Mouse (Mus musculus) lung, embryonic 15.5 days (tissue): ENCODE measurements at regions not wholly inside any gene's neighbourhood (a gene's known extent, or its start where the extent isn't known, plus 50 kb on each side); places are given as distances from the start of the nearest gene placed in this dataset.
A peak's percentile ranks its signal among the peaks of the same experiment; 100 is the strongest.
"Not testable (repeated sequence)": the region's sequence is repeated elsewhere in the genome, so short reads cannot be mapped to it uniquely, and the experiment has no call there.

Experiments used
- ATAC-seq: fragments of 200-750 bp; cut with Nextera tagmentation; 2 replicates; pipeline ENCODE4 v1.8.0; 2017; ENCODE audit warnings: moderate number of reproducible peaks, borderline replicate concordance; ENCODE audit not compliant: low FRiP score, low TSS enrichment; ENCODE audit errors: extremely low read depth
- H3K27ac ChIP-seq: fragments of 300-500 bp; sonication (generic); 2 replicates; pipeline ENCODE4 v1.5.1; 2015; ENCODE audit warnings: moderate library complexity, mild to moderate bottlenecking, inconsistent platforms
- H3K27me3 ChIP-seq: fragments of 300-500 bp; sonication (generic); 2 replicates; pipeline ENCODE4 v1.6.1; 2015; ENCODE audit warnings: inconsistent platforms
- H3K36me3 ChIP-seq: fragments of 300-500 bp; sonication (generic); 2 replicates; pipeline ENCODE4 v1.6.1; 2015; ENCODE audit warnings: inconsistent platforms
- H3K4me1 ChIP-seq: fragments of 300-500 bp; sonication (generic); 2 replicates; pipeline ENCODE4 v1.6.1; 2015; ENCODE audit warnings: inconsistent platforms
- H3K4me2 ChIP-seq: fragments of 300-500 bp; sonication (generic); 2 replicates; pipeline ENCODE4 v1.6.1; 2015; ENCODE audit warnings: inconsistent platforms, mild to moderate bottlenecking, moderate library complexity
- H3K4me3 ChIP-seq: fragments of 300-500 bp; sonication (generic); 2 replicates; pipeline ENCODE4 v1.5.1; 2015; ENCODE audit warnings: mild to moderate bottlenecking, inconsistent platforms
- H3K9ac ChIP-seq: fragments of 300-500 bp; sonication (generic); 2 replicates; pipeline ENCODE4 v1.6.1; 2015; ENCODE audit warnings: inconsistent platforms
- H3K9me3 ChIP-seq: fragments of 300-500 bp; sonication (generic); 2 replicates; pipeline ENCODE4 v1.6.1; 2016; ENCODE audit warnings: inconsistent platforms
- WGBS: fragments of 180-500 bp; shearing (Covaris S2); methylation state at CpG from one replicate; pipeline ENCODE4 v1.1.7; 2015; 5-methylcytosine and 5-hydroxymethylcytosine counted together

DNA sequence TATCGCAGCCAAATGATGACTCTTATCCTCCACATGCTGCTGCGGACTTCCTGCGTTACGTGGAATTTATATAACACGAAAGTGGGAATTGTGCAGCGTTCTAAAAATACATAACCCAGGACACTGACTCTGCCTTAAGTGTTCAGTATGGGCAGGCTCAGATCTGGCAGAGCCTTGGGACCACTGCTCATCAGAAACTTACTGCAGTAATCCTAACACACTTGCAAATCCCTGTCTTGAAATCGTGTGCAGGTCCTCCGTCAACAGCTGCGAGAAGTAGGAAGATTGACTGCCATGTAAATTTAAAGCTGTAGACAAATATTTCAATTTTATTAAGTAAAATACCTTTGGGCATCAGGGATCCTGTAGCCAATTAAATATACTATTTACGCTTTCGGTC lies 692.0 kb downstream of the Rapgef2 start:
- WGBS, result 67% methylated on average over 11 of the region's 11 CpGs
- Histone ChIP-seq H3K27ac (no peak overlapping the region), H3K27me3 (no peaks in the 10 kb centered on the region), H3K9me3 (no peaks in the 10 kb centered on the region), H3K4me1 (no peaks in the 10 kb centered on the region), H3K9ac (no peak overlapping the region), H3K4me2 (no peak overlapping the region), H3K4me3 (no peak overlapping the region), H3K36me3 (no peaks in the 10 kb centered on the region)
- no peak for ATAC-seq

DNA sequence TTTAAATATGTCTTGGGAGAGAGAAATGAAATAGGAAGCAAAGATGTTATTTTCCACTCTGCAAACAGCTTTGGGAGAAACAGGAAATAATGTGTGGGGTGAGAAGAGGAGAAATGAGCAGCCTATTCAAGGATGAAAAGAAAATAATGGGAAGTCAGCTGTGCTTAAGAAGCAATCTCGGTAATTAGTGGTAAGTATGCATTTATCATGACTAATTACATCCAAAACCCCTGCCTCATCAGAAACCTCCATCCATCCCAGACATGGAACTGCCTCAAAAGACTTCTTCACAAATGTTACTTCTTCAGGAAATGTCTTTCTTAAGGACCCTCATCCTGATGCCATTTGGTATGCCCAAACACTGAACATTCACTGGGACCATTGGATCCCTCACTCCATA lies 699.7 kb downstream of the Rapgef2 start:
- H3K4me3 ChIP-seq, result no peak overlapping the region
- H3K9ac ChIP-seq, result no peak overlapping the region
- H3K27ac ChIP-seq, result no peak overlapping the region
- H3K4me1 ChIP-seq, result no peaks in the 10 kb centered on the region
- no peaks in the 10 kb centered on the region for H3K27me3 ChIP-seq
- no peaks in the 10 kb centered on the region for H3K9me3 ChIP-seq
- WGBS, result 45% methylated on average over 1 of the region's 1 CpGs
- no peaks in the 10 kb centered on the region for H3K36me3 ChIP-seq
- no peak for ATAC-seq
- no peak overlapping the region for H3K4me2 ChIP-seq

DNA sequence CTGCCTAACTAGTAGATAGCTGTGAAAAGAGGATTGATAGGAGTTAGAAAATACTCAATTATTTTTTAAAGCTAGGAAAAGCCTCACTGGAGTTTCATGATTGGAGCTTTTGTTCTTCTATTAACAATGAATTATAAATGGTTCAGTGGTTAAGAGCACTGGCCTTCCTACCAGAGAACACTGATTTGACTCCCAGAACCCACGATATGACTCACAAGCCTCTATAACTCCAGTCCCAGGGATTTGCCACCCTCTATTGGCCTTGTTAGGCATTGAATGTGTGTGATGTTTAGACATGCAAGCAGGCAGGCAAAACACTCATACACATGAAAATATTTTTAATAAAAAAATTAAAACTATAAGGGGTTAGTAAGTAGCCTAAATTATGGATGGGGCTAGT lies 704.4 kb downstream of the Rapgef2 start:
- Histone ChIP-seq H3K9me3 (no peaks in the 10 kb centered on the region), H3K27ac (no peak overlapping the region), H3K27me3 (no peaks in the 10 kb centered on the region), H3K9ac (no peak overlapping the region), H3K4me2 (no peak overlapping the region), H3K36me3 (no peaks in the 10 kb centered on the region), H3K4me3 (no peak overlapping the region), H3K4me1 (peaks cover 5% of the 10 kb centered on the region; the same call in 1 of the 2 replicates)
- peak; percentile 39; the same call in 1 of the 2 replicates for ATAC-seq
- 7% methylated on average over 1 of the region's 1 CpGs for WGBS

DNA sequence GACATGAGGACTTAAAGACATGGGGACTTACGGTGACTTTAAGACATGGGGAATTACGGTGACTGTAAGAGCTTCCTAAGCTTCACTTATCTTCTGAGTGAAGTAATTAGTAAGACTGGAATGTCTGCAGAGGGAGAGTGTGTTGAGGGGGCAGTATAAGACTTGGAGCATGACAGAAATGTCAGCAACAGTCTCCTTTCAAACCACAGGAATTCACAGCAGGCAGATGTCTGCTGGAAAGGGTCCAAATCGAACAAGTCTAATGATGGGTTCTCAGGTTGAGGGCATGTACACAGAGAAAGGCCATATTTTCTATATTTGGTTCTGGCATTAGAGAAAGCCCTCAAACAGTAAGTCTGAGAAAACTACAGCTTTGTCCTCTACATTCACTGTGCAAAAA lies 705.2 kb downstream of the Rapgef2 start:
- H3K4me3 ChIP-seq, result no peak overlapping the region
- H3K27me3 ChIP-seq, result no peaks in the 10 kb centered on the region
- no peaks in the 10 kb centered on the region for H3K36me3 ChIP-seq
- no peaks in the 10 kb centered on the region for H3K9me3 ChIP-seq
- peaks cover 5% of the 10 kb centered on the region; the same call in 1 of the 2 replicates for H3K4me1 ChIP-seq
- ATAC-seq, result peak; percentile 88
- 24% methylated on average over 3 of the region's 3 CpGs for WGBS
- no peak overlapping the region for H3K9ac ChIP-seq
- H3K4me2 ChIP-seq, result no peak overlapping the region
- H3K27ac ChIP-seq, result peak overlapping the region; percentile 66

DNA sequence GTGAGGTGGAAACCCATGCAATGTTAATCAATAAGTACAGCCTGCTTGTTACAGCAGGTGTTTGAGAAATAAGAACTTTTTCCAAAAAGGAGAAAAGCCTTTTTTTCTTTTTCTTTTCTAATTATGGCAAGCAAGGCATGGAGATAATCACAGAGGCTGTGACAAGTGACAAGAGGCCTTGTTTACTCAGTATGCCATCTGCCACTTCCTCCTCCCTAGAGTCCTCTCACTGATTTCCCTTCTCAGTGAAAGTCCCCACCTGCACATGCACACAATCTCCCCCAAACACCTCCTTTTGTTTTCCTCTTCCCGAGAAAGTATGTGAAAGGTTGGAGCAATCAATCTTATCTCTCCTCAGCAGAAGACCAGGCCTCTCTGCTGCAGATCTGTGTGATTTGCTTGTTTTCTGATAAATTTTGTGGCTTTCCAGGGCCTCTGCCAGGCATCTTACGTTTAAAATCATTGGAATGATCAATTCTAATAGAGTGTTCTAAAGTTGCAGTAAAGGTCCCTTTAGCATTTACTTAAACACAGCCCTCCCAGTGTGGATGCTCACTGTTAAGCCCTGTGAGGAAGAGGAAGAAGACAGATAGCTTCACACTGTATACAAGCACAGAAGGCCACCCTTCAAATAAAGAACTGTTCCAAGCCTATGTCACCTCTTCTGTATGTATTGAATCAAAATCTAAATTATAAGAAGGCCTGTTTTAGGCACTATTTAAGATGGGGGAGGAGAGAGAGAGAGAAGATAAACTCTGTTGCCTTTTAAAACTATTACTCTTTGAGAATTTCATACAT lies 710.5 kb downstream of the Rapgef2 start:
- Histone ChIP-seq H3K27me3 (no peaks in the 10 kb centered on the region), H3K36me3 (no peaks in the 10 kb centered on the region), H3K4me2 (no peak overlapping the region), H3K27ac (no peak overlapping the region), H3K9me3 (no peaks in the 10 kb centered on the region), H3K9ac (no peak overlapping the region), H3K4me1 (no peaks in the 10 kb centered on the region), H3K4me3 (no peak overlapping the region)
- WGBS, result 10% methylated on average over 2 of the region's 2 CpGs
- ATAC-seq, result no peak

DNA sequence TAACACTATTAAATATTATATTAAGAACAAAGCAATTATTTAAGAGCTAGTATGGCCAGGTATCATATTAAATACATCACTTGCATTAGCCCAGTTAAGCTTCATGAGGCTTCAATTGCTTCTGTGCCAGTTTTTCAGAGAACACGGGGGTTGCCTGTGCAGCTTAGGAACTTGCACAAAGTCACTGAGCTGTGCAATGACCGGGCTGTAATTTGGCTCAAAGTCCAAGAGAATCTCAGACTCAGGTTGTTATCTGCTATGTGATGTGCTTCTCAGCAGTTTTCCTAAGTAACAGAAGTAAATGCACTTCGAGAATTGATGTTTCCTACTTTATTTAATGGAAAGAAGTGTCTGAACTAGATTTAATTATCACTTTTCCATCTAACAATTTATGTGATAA lies 711.5 kb downstream of the Rapgef2 start:
- Histone ChIP-seq H3K36me3 (no peaks in the 10 kb centered on the region), H3K9ac (no peak overlapping the region), H3K4me1 (no peaks in the 10 kb centered on the region), H3K9me3 (no peaks in the 10 kb centered on the region), H3K27me3 (no peaks in the 10 kb centered on the region), H3K4me3 (no peak overlapping the region), H3K27ac (no peak overlapping the region), H3K4me2 (no peak overlapping the region)
- ATAC-seq, result no peak
- WGBS, result 63% methylated on average over 3 of the region's 3 CpGs

DNA sequence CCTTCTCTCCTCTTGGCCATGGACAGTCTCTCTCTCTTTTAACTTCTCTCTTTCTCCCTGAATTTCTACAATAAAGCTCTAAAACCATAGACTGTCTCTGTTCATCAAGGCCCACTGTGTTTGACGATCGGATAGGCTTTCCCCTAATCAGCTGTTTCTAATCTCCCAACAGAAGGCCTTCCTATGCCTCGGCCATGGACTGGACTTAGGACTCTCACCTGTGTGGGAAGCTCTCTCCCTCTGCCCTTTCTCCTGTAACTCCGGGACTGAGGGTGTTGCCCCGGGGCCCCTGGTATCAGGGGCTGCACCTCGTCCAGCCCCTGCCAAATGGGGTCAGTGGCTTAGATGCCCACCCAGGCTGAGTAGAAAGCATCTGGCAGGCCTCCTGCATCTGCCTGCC lies 713.0 kb downstream of the Rapgef2 start:
- Histone ChIP-seq H3K27ac (no peak overlapping the region), H3K4me3 (no peak overlapping the region), H3K4me2 (no peak overlapping the region), H3K27me3 (no peaks in the 10 kb centered on the region), H3K9ac (no peak overlapping the region), H3K9me3 (no peaks in the 10 kb centered on the region), H3K36me3 (no peaks in the 10 kb centered on the region), H3K4me1 (no peaks in the 10 kb centered on the region)
- ATAC-seq, result no peak
- 82% methylated on average over 6 of the region's 6 CpGs for WGBS

DNA sequence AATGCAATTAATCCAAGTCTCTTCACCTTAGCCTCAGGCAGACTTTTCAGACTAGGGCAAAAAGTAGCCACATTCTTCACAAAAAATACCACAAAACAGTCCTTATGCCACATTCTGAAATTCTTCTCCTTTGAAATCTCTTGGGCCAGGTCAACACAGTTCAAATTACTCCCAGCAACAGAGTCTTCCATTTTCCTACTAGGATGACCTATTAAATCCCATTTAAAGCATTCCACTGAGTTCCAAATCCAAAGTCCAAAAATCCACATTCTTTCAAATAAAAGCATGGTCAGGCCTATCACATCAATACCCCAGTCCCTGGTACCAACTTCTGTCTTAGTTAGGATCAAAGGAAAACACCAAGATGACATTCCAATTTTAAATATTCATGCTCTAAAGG lies 721.4 kb downstream of the Rapgef2 start:
- H3K4me3 ChIP-seq, ATAC-seq, H3K4me2 ChIP-seq, H3K27ac ChIP-seq, H3K4me1 ChIP-seq, H3K27me3 ChIP-seq, H3K36me3 ChIP-seq, H3K9ac ChIP-seq, H3K9me3 ChIP-seq: not testable (repeated sequence)
